Mouse (Mus musculus) C2C12 (cell line): Measurements from ENCODE around the gene Rgmb. TPM values are rescaled to one million over a fixed set of nuclear protein-coding genes. Genes with fewer than 3 reads are reported as not detected.

Experiments used
- H3K27me3 ChIP-seq: one replicate; pipeline ENCODE4 v1.6.1; 2011; ENCODE audit not compliant: control insufficient read depth, insufficient read depth, insufficient read length
- H3K36me3 ChIP-seq: one replicate; pipeline ENCODE4 v1.6.1; 2011; ENCODE audit not compliant: control insufficient read depth, insufficient read depth
- H3K4me3 ChIP-seq: one replicate; pipeline ENCODE4 v1.5.1; 2011; ENCODE audit warnings: mild to moderate bottlenecking, control low read depth; ENCODE audit not compliant: poor library complexity, insufficient read depth, severe bottlenecking
- H3K79me2 ChIP-seq: one replicate; pipeline ENCODE4 v1.6.1; 2011; ENCODE audit not compliant: control insufficient read depth, insufficient read depth
- H3K79me3 ChIP-seq: one replicate; pipeline ENCODE4 v1.6.1; 2011; ENCODE audit warnings: low read depth, control low read depth
- H3ac ChIP-seq: one replicate; pipeline ENCODE3; 2011; ENCODE audit warnings: low read depth; ENCODE audit not compliant: control insufficient read depth, insufficient read length
- CEBPB ChIP-seq: IDR thresholded peaks from one replicate; pipeline ENCODE4 v1.6.1; 2011; ENCODE audit warnings: low read depth, mild to moderate bottlenecking, control low read depth, moderate library complexity
- CTCF ChIP-seq: IDR thresholded peaks from one replicate; pipeline ENCODE4 v1.5.1; 2011; ENCODE audit not compliant: control insufficient read depth, insufficient read depth, insufficient read length
- FOSL1 ChIP-seq: IDR thresholded peaks from one replicate; pipeline ENCODE4 v1.8.0; 2011; ENCODE audit warnings: mild to moderate bottlenecking, low read length; ENCODE audit not compliant: poor library complexity, insufficient read depth, severe bottlenecking
- MAX ChIP-seq: IDR thresholded peaks from one replicate; pipeline ENCODE4 v1.6.1; 2011; ENCODE audit warnings: mild to moderate bottlenecking, control low read depth
- MYOD1 ChIP-seq: IDR thresholded peaks from one replicate; pipeline ENCODE4 v1.6.1; 2011; ENCODE audit warnings: low read depth; ENCODE audit not compliant: control insufficient read depth, insufficient read length
- MYOG ChIP-seq: IDR thresholded peaks from one replicate; pipeline ENCODE4 v1.6.1; 2011; ENCODE audit not compliant: control insufficient read depth, insufficient read length; ENCODE audit errors: extremely low read depth
- USF1 ChIP-seq: IDR thresholded peaks from one replicate; pipeline ENCODE4 v1.6.1; 2011; ENCODE audit warnings: low read depth, mild to moderate bottlenecking, control low read depth, moderate library complexity
- polyA plus RNA-seq: library from polyadenylated mRNA; unstranded; fragments of >200 nt; fragmentation: generic; extraction: Trizol; gene quantifications from one replicate; pipeline ENCODE4 v1.2.1, GENCODE M21; 2012; ENCODE audit warnings: missing spikeins

Gene Rgmb
- polyA plus RNA-seq, 1 experiment: 5.6 TPM

DNA sequence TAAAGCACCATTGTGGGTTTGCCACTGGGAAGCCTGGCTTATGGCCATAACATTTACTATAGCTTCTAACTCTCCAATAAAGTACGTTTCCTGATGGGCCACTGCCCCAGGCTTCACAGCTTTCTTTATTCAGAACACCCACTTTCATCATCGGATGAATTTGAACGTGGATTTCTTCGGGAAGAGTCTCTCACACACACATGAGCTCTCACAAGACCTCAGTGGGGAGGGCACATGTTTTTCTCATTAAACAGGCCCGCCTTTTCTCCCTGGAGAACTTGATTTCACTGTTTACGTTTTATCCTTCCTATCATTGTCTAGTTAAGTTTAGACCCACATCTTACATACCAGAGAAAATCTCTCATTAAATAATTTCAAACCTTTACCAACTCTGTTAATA lies 10.7 kb downstream of the Rgmb start:
- Histone ChIP-seq H3K27me3 (no peaks in the 10 kb centered on the region), H3K79me2 (peaks cover 100% of the 10 kb centered on the region), H3ac (no peak overlapping the region), H3K4me3 (no peak overlapping the region), H3K79me3 (peaks cover 95% of the 10 kb centered on the region), H3K36me3 (peaks cover 60% of the 10 kb centered on the region)
- TF ChIP-seq CEBPB (no peak), MYOD1 (no peak), FOSL1 (no peak), MYOG (no peak), MAX (no peak), CTCF (no peak), USF1 (no peak)

DNA sequence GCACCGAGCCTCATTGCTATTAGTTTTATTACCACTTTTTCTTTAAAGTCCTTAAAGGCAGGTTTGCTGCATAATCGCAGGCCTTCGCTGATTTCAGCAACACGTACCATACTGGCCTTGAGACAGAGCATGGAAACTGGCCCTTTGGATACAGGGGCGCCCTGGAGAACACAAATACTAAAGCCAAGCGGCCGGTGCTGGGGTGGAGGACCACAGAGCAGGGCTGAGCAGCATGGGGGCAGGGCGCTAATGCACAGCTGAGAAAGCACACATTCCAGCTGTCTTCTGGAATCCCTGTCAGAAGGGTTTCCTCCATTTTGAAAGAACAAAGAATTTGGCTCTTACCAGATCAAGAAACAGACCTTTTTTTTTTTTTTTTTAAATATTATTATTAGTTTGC lies 12.5 kb downstream of the Rgmb start:
- TF ChIP-seq MYOG (no peak), MAX (no peak), FOSL1 (no peak), USF1 (no peak), CEBPB (no peak), CTCF (no peak), MYOD1 (no peak)
- peaks cover 100% of the 10 kb centered on the region for H3K79me2 ChIP-seq
- H3K79me3 ChIP-seq: peaks cover 95% of the 10 kb centered on the region
- no peak overlapping the region for H3ac ChIP-seq
- no peaks in the 10 kb centered on the region for H3K27me3 ChIP-seq
- H3K4me3 ChIP-seq: no peak overlapping the region
- peaks cover 77% of the 10 kb centered on the region for H3K36me3 ChIP-seq

DNA sequence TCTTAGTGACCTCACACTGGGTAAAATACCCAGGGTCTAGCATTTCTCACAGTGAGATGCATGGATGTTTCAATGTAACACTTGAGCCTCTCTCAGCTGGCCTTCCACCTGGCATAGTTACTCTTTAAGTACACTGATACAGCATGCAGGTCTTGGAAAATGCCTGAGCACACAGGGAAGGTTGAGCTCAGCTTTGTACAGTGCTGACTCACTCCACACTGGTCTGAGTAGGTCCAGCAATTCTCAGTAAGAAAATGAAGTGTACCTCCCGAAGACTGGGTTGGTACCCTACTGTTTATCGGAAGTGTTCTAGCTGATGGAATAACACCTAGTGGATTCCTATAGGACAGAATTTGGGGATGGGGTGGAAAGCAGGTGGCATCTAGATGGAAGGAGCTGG lies 13.2 kb downstream of the Rgmb start:
- Histone ChIP-seq H3K36me3 (peaks cover 80% of the 10 kb centered on the region), H3K27me3 (no peaks in the 10 kb centered on the region), H3ac (no peak overlapping the region), H3K4me3 (no peak overlapping the region), H3K79me3 (peaks cover 94% of the 10 kb centered on the region), H3K79me2 (peaks cover 100% of the 10 kb centered on the region)
- TF ChIP-seq MYOG: no peak
- no peak for TF ChIP-seq USF1
- TF ChIP-seq FOSL1: no peak
- TF ChIP-seq MAX: no peak
- no peak for TF ChIP-seq CEBPB
- TF ChIP-seq CTCF: no peak
- no peak for TF ChIP-seq MYOD1

DNA sequence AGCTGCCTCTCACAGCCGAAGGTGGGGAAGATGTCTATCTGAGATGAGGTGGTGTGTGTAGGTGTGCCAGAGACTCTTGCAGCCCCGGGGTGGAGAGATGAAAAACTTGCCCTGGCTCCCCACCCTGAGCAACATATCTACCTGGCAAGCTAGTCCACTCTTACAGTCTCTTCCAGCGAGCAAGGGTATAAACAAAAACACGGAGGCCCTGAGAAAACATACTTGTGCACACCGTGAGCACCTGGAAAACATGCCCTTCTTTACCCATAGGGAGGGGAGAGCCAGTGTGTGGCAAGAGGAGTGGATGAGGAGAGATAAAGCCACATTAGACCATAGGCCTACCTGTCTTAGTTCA lies 13.8 kb downstream of the Rgmb start:
- peaks cover 94% of the 10 kb centered on the region for H3K79me3 ChIP-seq
- no peak for TF ChIP-seq USF1
- TF ChIP-seq CTCF: no peak
- no peak for TF ChIP-seq FOSL1
- no peak overlapping the region for H3K4me3 ChIP-seq
- peaks cover 100% of the 10 kb centered on the region for H3K79me2 ChIP-seq
- H3K27me3 ChIP-seq: no peaks in the 10 kb centered on the region
- no peak overlapping the region for H3ac ChIP-seq
- peaks cover 80% of the 10 kb centered on the region for H3K36me3 ChIP-seq

DNA sequence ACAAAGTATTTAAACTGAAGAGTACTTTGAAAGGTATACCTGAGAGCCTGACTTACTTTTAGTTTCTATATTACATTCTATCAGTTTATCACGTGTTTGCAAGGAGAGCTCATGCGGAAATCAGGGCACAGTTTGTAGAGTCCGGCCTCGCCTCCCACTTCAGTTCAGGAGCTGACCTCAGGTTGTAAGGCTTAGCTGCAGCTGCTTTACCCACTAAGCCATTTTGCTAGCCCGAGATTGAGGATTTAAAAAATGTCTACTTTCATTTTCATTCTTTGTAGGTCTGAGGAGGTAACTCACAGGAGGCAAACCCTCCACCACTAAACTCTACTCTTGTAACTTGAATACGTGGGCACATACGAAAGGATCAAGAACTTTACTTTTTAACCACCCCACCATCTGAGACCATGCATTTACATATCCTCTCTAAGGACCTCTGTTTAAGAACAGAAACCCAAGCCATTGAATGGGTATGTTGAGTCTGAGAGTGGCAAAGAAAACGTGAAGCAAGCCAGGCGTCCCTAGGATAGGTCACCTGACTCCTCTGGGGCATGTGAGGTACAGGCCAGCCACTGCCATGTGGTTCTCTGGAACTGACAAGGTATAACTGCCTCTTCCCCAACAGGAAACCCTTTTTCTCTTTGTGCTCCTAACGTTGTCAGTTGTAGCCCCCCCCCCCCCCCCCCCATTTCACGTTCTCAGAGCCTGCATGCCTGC lies 14.3 kb downstream of the Rgmb start:
- Histone ChIP-seq H3K79me3 (peaks cover 94% of the 10 kb centered on the region), H3K27me3 (no peaks in the 10 kb centered on the region), H3K36me3 (peaks cover 84% of the 10 kb centered on the region), H3ac (no peak overlapping the region), H3K4me3 (no peak overlapping the region), H3K79me2 (peaks cover 100% of the 10 kb centered on the region)
- no peak for TF ChIP-seq FOSL1
- TF ChIP-seq MYOD1: no peak
- TF ChIP-seq USF1: no peak
- no peak for TF ChIP-seq MAX
- TF ChIP-seq CEBPB: no peak

DNA sequence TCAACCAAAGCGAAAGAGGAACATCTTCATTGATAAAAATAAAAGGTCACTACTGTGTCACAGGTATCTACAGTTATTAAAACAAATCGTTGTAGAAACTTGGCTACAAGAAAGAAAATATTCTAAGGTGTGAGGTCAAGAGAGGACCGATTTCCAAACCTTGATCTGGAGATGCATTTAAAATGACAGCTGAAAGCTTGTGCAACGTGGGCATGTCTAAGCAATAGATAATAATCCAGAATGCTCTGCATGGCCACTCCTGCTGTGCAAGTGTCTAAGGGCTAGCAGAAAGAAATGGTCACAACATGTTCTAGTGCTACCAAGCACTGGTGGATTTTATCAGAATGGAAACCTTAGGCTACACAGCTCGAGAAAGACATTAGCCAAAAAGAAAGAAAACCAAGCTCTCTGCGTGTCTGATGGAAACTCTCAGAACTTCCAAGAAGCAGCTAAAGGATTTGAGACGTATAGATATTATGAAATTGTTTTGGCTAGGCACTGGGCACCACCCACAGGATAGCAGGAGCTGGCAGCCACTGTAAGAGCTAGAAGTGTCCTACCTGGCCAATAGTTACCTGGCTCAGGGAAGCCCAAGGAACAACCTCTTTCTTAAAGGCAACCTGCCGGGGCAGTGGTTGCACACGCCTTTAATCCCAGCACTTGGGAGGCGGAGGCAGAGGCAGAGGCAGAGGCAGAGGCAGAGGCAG lies 15.4 kb downstream of the Rgmb start:
- Histone ChIP-seq H3ac (no peak overlapping the region), H3K4me3 (no peak overlapping the region), H3K36me3 (peaks cover 77% of the 10 kb centered on the region), H3K79me2 (peaks cover 100% of the 10 kb centered on the region), H3K27me3 (no peaks in the 10 kb centered on the region), H3K79me3 (peaks cover 94% of the 10 kb centered on the region)
- TF ChIP-seq CEBPB: no peak
- TF ChIP-seq MYOG: no peak
- TF ChIP-seq CTCF: no peak
- no peak for TF ChIP-seq MYOD1
- TF ChIP-seq USF1: no peak
- TF ChIP-seq FOSL1: no peak
- TF ChIP-seq MAX: no peak
